Mouse (Mus musculus) embryo, embryonic 11.5 days (tissue): ENCODE measurements around the gene Olfr1170.

ENCODE experiments used
- DNase-seq: peaks from one replicate; pipeline ENCODE4 v3.0.0-alpha.2; 2012; ENCODE audit warnings: low read depth, low spot score

Gene Olfr1170

DNA sequence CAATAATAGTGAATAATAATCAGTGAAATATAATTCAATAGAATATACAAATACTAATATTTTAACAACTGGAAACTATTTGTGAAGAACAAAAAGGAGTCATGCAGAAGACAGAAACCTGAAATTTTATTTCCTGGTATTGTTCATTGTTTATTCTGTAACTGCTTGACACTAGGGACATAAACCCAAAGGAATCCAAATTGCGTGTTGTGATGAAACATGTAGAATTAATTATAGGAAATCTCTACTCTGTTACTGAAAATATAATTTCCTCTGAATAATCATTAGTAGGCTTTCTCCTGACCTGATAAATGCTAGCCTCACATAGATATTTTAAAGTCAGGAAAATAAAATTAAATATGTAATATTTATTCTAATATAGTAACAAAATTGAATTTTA is at the start of gene Olfr1170:
Gene Olfr1170, minus strand, starts transcription at position 101 of the 400 bp plus-strand sequence.
- DNase-seq = no peak

DNA sequence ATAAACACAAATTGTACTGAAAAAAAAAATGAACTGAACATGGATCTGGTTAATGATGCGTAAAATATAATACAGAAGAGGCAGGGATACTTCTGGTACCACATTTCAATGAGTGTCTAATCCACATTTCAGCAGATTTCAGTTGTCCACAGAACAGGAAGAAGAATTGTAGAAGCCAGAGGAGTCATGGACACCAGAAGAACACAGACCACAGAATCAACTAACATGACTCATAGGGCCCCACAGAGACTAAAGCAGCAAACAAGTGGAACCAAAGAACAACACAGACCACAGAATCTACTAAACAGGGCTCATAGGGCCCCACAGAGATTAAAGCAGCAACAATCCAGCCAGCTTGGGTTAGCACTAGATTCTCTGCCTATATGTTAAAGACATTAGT is 7.3 kb downstream of the Olfr1170 start:
- DNase-seq = no peak

DNA sequence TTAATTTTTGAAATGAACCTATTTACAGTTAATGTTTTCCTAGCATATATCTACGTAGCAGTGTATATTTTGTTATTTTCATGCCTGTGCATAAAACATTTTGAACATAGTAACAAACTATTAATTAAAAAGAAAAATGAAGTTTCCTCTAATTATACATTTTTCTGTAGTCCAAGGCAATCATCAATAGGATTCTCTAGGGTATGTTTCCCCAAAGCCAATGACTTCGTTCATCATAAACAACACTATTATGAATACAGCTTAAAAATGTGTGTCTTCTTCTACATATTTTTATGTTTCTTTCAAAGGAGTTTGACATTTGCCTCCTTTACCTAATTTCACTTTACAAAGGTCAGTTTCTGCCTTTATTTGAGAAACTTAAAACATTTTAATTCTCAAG is 46.6 kb downstream of the Olfr1170 start, which contains the start of gene Olfr1168:
Gene Olfr1168, plus strand, starts transcription at position 301 of the 400 bp plus-strand sequence.
- DNase-seq = no peak
